Mouse (Mus musculus) cerebellum, adult 2 months (tissue): ENCODE measurements around the gene Neurod1. TPM values are rescaled to one million over a fixed set of nuclear protein-coding genes. Genes with fewer than 3 reads are reported as not detected.
A peak's percentile ranks its signal among the peaks of the same experiment; 100 is the strongest.

Experiments used
- DNase-seq, 2 experiments: peaks; one replicate each; pipeline ENCODE4 v3.0.0; 2021
- H3K27ac ChIP-seq: fragments of 200-500 bp; 2 replicates; pipeline ENCODE4 v1.5.1; 2012; ENCODE audit warnings: low read length, control low read depth, inconsistent platforms; ENCODE audit not compliant: insufficient read depth
- H3K27me3 ChIP-seq: fragments of 200-500 bp; 2 replicates; pipeline ENCODE4 v1.6.1; 2012; ENCODE audit warnings: inconsistent platforms, mild to moderate bottlenecking, low read length, moderate library complexity; ENCODE audit not compliant: control insufficient read depth, insufficient read depth
- H3K4me1 ChIP-seq: fragments of 200-500 bp; 2 replicates; pipeline ENCODE4 v1.6.1; 2011; ENCODE audit warnings: low read length; ENCODE audit not compliant: control insufficient read depth, insufficient read depth
- H3K4me3 ChIP-seq: fragments of 200-500 bp; replicated peaks from 2 replicates; pipeline ENCODE3; 2011; ENCODE audit warnings: mild to moderate bottlenecking, low read depth, low read length, control low read depth; ENCODE audit not compliant: insufficient read depth
- CTCF ChIP-seq: fragments of 200-500 bp; IDR thresholded peaks from 2 replicates; pipeline ENCODE4 v1.5.1; 2011; ENCODE audit warnings: low read depth, mild to moderate bottlenecking, control low read depth, low read length, moderate library complexity, borderline replicate concordance; ENCODE audit not compliant: insufficient read depth
- POLR2A ChIP-seq: fragments of 200-500 bp; IDR thresholded peaks from 2 replicates; pipeline ENCODE4 v1.6.1; 2011; ENCODE audit warnings: low read length, control low read depth, borderline replicate concordance; ENCODE audit not compliant: insufficient read depth
- WGBS: fragments of 180-500 bp; shearing (Covaris S2); methylation state at CpG from one replicate; pipeline ENCODE4 v1.1.7; 2018; 5-methylcytosine and 5-hydroxymethylcytosine counted together
- polyA plus RNA-seq: library from polyadenylated mRNA; depleted of rRNA; stranded (reverse); fragments of >200 nt; gene quantifications from 2 replicates; pipeline ENCODE4 v1.2.3, GENCODE M21; 2012

The Neurod1 gene
- polyA plus RNA-seq, 1 experiment = 240 TPM

GRCm38 (mm10) chr2:79451438-79451837 is 5.1 kb downstream of the Neurod1 start:
- TF ChIP-seq POLR2A (0 out of 2 replicates have a peak, but pooled peaks have one; percentile 19), CTCF (no peak)
- 6% methylated on average over 5 of the region's 5 CpGs for WGBS
- peaks cover 5% of the 10 kb centered on the region; the same call in 1 of the 2 replicates for H3K4me1 ChIP-seq
- H3K27ac ChIP-seq = peak overlapping the region; percentile 68; the same call in 1 of the 2 replicates
- no peaks in the 10 kb centered on the region for H3K27me3 ChIP-seq
- DNase-seq = peak in 1 of 2 experiments; percentile 48
- peak overlapping the region; percentile 47 for H3K4me3 ChIP-seq

DNA sequence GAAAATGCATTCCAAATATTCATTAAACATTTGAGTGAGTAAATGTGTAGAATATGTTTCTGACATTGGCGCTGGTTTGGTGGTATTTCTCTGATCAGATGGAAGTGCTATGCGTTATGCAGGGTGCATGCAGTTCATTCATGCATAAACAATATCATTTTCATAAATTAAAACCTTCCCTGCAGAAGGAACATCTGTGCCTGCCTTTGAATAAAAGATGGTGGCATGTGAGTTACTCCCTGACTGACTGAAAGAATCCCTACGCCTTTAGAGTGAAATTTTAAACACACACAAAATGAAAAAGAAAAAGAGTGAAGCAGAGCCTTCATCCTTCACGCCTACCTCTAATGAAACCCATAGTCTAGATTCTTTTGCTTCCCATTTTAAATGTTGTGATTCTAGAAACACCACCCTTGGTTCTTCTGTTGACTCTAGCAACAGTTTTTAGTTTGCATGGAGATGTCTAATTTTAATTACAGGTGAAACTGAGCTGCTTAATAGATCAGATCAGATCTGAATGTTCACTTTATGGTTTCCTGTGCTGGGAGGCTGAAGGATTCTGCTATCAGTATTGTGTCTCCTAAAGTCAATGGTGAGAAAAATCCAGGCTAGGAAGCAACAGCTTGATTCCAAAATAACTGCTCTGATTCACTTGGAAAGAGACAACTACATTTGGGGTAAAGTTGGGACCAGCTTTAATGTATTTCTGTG is 5.7 kb downstream of the Neurod1 start:
- DNase-seq = peak in 1 of 2 experiments; percentile 43
- Histone ChIP-seq H3K27me3 (no peaks in the 10 kb centered on the region), H3K4me3 (peak overlapping the region; percentile 38), H3K4me1 (peaks cover 5% of the 10 kb centered on the region; the same call in 1 of the 2 replicates), H3K27ac (peak overlapping the region; percentile 69; the same call in 1 of the 2 replicates)
- 10% methylated on average over 4 of the region's 4 CpGs for WGBS
- TF ChIP-seq POLR2A (peak; percentile 23; the same call in 1 of the 2 replicates), CTCF (no peak)

DNA sequence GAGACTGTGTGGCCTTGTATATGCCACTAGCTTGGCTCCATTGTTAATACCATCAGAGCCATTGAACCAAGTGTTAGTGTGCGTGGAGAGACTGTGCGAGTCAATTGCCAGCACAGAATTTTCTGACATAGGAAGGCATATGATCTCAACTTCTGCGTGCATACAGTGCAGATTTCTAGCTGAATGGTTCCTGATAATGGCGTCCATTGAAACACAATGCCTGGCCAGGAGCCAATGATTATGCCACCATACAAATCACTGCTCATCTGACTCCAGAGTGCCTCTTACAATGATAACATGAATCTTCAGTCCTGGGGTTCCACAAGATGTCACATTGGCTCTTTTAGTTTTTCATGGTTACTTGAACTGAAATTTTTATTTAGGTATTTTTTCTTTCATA is 7.2 kb downstream of the Neurod1 start:
- 20% methylated on average over 4 of the region's 4 CpGs for WGBS
- no peak for TF ChIP-seq CTCF
- TF ChIP-seq POLR2A = no peak
- no peaks in the 10 kb centered on the region for H3K27me3 ChIP-seq
- no peak overlapping the region for H3K4me3 ChIP-seq
- peaks cover 14% of the 10 kb centered on the region for H3K4me1 ChIP-seq
- H3K27ac ChIP-seq = peak overlapping the region; percentile 26
- DNase-seq = peak; percentile 56 to 65

GRCm38 (mm10) chr2:79447198-79447597 is 9.4 kb downstream of the Neurod1 start:
- no peak for DNase-seq
- Histone ChIP-seq H3K4me3 (no peak overlapping the region), H3K27ac (no peak overlapping the region), H3K4me1 (peaks cover 19% of the 10 kb centered on the region), H3K27me3 (no peaks in the 10 kb centered on the region)
- TF ChIP-seq POLR2A = no peak
- no peak for TF ChIP-seq CTCF
- WGBS = 94% methylated on average over 1 of the region's 1 CpGs

DNA sequence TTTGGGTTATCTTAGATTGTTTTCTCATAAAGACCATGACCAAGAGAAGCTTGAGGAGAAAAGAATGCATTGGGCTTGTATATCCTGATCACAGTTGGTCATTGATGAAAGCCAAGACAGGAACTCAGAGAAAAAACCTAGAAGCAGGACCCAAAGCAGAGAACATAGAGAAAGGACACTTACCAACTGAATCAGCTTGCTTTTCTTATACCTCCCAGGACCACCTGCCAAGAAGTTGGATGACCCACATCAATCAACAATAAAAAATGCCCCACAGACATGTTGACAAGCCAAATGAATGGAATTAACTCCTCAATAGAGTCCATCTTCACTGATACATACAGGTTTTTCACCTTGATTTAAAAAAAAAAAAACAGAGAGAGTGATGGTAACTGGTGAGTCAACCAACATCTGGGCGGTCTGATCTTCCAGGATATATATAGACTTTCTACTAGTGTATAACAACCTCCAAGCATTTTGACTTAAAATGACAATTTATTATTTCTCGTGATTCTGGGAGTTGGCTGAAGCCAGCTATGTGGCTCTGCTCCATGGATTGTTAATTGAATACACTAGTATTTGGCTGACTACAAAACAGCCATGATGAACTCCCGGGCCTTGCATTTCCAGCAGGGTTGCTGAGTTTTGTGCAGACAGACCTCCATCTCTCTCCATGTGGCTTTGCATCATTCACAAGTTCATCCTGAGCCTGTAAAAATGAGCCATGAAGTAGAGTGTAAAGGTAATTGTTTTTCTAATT is 12.5 kb downstream of the Neurod1 start:
- no peaks in the 10 kb centered on the region for H3K27me3 ChIP-seq
- no peak overlapping the region for H3K4me3 ChIP-seq
- peak overlapping the region; percentile 82 for H3K27ac ChIP-seq
- peaks cover 22% of the 10 kb centered on the region for H3K4me1 ChIP-seq
- WGBS = 35% methylated on average over 3 of the region's 3 CpGs
- no peak for TF ChIP-seq CTCF
- TF ChIP-seq POLR2A = no peak
- peak in 1 of 2 experiments; percentile 63 for DNase-seq

DNA sequence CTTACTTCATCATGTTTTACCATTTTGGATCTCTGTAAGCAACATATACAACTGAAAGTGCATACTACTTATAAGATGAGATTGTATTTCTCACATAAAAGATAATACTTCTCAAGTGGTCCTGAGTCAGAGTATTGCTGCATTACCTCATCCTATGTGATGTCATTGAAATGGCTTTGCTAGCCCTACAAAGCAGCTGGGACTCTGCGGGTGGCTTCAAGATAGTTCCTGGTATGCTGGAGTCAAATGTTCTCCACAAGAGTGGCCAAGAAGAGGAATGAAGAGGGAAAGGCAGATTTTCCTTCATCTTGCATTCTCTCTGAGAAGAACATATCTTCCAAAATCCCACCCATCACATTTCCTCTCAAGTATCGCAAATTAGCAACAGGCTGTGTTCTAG is 13.2 kb downstream of the Neurod1 start:
- Histone ChIP-seq H3K4me3 (no peak overlapping the region), H3K27ac (peak overlapping the region; percentile 82; the same call in 1 of the 2 replicates), H3K4me1 (peaks cover 22% of the 10 kb centered on the region), H3K27me3 (no peaks in the 10 kb centered on the region)
- WGBS = 9% methylated on average over 2 of the region's 2 CpGs
- no peak for TF ChIP-seq CTCF
- DNase-seq = peak; percentile 82 to 92

DNA sequence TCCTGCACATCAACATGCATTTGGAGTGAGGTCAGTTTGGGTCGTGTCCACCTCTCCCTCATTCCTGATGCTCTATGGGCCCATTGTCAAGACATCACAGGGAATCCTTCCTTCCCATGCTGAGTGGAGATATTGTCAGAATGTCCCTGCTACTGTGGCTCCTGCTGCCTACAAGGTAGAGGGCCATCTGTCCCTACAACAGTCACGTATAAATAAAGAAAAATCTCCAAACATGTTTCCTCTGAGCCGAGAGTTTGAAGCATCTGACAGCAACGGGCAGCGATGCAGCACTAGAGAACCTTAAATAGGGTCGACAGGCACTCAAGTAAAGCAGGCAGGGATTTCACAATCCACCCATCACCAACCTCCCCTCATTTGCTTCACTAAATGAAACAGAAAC is 13.6 kb downstream of the Neurod1 start:
- WGBS = 16% methylated on average over 6 of the region's 6 CpGs
- Histone ChIP-seq H3K27me3 (no peaks in the 10 kb centered on the region), H3K4me1 (peaks cover 22% of the 10 kb centered on the region), H3K4me3 (no peak overlapping the region), H3K27ac (peak overlapping the region; percentile 82; the same call in 1 of the 2 replicates)
- TF ChIP-seq CTCF (no peak), POLR2A (peak; percentile 49; the same call in 1 of the 2 replicates)
- DNase-seq = peak; percentile 85 to 97

DNA sequence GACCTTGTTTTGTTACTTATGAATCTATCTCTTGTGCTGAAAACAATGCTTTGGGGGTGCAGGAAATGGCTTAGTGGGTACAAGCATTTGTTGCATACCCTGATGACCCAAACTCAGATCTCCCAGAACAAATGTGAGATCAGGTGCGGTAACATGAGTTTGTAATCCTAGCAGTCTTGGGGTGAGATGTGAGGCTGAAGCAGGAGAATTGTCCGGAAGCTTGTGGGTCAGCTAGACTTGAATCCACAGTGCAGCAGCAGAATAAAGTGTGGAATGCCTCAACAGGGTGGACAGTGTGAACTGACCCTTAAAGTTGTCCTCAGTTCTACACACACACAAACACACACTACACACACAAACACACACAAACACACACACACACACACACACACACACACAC is 14.3 kb downstream of the Neurod1 start:
- peak overlapping the region; percentile 78 for H3K27ac ChIP-seq
- peaks cover 22% of the 10 kb centered on the region for H3K4me1 ChIP-seq
- 43% methylated on average over 2 of the region's 2 CpGs for WGBS
- TF ChIP-seq CTCF (no peak), POLR2A (no peak)
- H3K4me3 ChIP-seq = no peak overlapping the region
- H3K27me3 ChIP-seq = no peaks in the 10 kb centered on the region
- DNase-seq = peak; percentile 31 to 45
